Mouse (Mus musculus) midbrain, embryonic 10.5 days (tissue): Measurements from ENCODE around the gene C1rb. TPM values are rescaled to one million over a fixed set of nuclear protein-coding genes. Genes with fewer than 3 reads are reported as not detected.

Source experiments
- DNase-seq: peaks from one replicate; pipeline ENCODE4 v3.0.0-alpha.2; 2017; ENCODE audit warnings: low spot score
- H3K27ac ChIP-seq: fragments of 300-500 bp; sonication (generic); replicated peaks from 2 replicates; pipeline ENCODE4 v1.5.1; 2016; ENCODE audit warnings: mild to moderate bottlenecking
- H3K27me3 ChIP-seq: fragments of 300-500 bp; sonication (generic); 2 replicates; pipeline ENCODE4 v1.6.1; 2016; ENCODE audit warnings: low read depth, mild to moderate bottlenecking; ENCODE audit not compliant: poor library complexity, severe bottlenecking
- H3K36me3 ChIP-seq: fragments of 300-500 bp; sonication (generic); 2 replicates; pipeline ENCODE4 v1.6.1; 2016; ENCODE audit warnings: mild to moderate bottlenecking, moderate library complexity
- H3K4me1 ChIP-seq: fragments of 300-500 bp; sonication (generic); 2 replicates; pipeline ENCODE4 v1.6.1; 2016
- H3K4me3 ChIP-seq: fragments of 300-500 bp; sonication (generic); 2 replicates; pipeline ENCODE4 v1.5.1; 2016; ENCODE audit warnings: mild to moderate bottlenecking, moderate library complexity
- H3K9me3 ChIP-seq: fragments of 300-500 bp; sonication (generic); replicated peaks from 2 replicates; pipeline ENCODE4 v1.6.1; 2016; ENCODE audit warnings: mild to moderate bottlenecking
- WGBS: fragments of 180-500 bp; shearing (Covaris S2); methylation state at CpG from one replicate; pipeline ENCODE4 v1.1.7; 2016; 5-methylcytosine and 5-hydroxymethylcytosine counted together
- polyA plus RNA-seq: library from polyadenylated mRNA; unstranded; fragments of >200 nt; fragmentation: Nextera tagmentation; extraction: Ambion mirVana; gene quantifications from 2 replicates; pipeline ENCODE4 v1.2.1, GENCODE M21; 2016

Gene C1rb
- polyA plus RNA-seq, 1 experiment from 2014 or later = not detected

GRCm38 (mm10) chr6:124630763-124631162 lies 60.7 kb downstream of the C1rb start:
- Histone ChIP-seq H3K27ac (no peak overlapping the region), H3K4me1 (no peaks in the 10 kb centered on the region), H3K4me3 (no peak overlapping the region), H3K36me3 (no peaks in the 10 kb centered on the region), H3K27me3 (no peaks in the 10 kb centered on the region), H3K9me3 (no peaks in the 10 kb centered on the region)
- DNase-seq = no peak
- 76% methylated on average over 4 of the region's 4 CpGs for WGBS

Other genes starting within 250 kb of the C1rb start
- 42.6 and 48.8 TPM in 2 replicates for gene Pex5, start 155.2 kb upstream of the C1rb start, polyA plus RNA-seq
- gene Clstn3, start 105.5 kb upstream of the C1rb start, polyA plus RNA-seq = 8.4 and 15.2 TPM in 2 replicates
- gene C1rl, start 77.2 kb upstream of the C1rb start, polyA plus RNA-seq = 0.14 and 0.28 TPM in 2 replicates
- gene C1ra, start 57.9 kb upstream of the C1rb start, polyA plus RNA-seq = 0.06 and 0.12 TPM in 2 replicates
- 0.17 and 0.37 TPM in 2 replicates for gene C1s1, start 27.9 kb upstream of the C1rb start, polyA plus RNA-seq
- gene C1s2, start 65.8 kb downstream of the C1rb start, polyA plus RNA-seq = 0.11 TPM in 1 of 2 replicates, not detected in the other
- 35.8 and 38.7 TPM in 2 replicates for gene Lpcat3, start 92.7 kb downstream of the C1rb start, polyA plus RNA-seq
- 217 and 243 TPM in 2 replicates for gene Emg1, start 141.9 kb downstream of the C1rb start, polyA plus RNA-seq
- gene Phb2, start 142.0 kb downstream of the C1rb start, polyA plus RNA-seq = 401 and 471 TPM in 2 replicates
- gene Ptpn6, start 168.4 kb downstream of the C1rb start, polyA plus RNA-seq = 6.1 and 7.2 TPM in 2 replicates
- 445 and 490 TPM in 2 replicates for gene Grcc10, start 171.1 kb downstream of the C1rb start, polyA plus RNA-seq
- not detected in 2 replicates for gene Gm45234, start 185.7 kb downstream of the C1rb start, polyA plus RNA-seq
- gene Atn1, start 186.2 kb downstream of the C1rb start, polyA plus RNA-seq = 10.2 and 10.5 TPM in 2 replicates
- 4.6 and 6.5 TPM in 2 replicates for gene Eno2, start 199.4 kb downstream of the C1rb start, polyA plus RNA-seq
- 1.3 and 1.4 TPM in 2 replicates for gene Lrrc23, start 209.4 kb downstream of the C1rb start, polyA plus RNA-seq
- gene Spsb2, start 238.4 kb downstream of the C1rb start, polyA plus RNA-seq = 8.8 and 10.0 TPM in 2 replicates
- gene Tpi1, start 244.0 kb downstream of the C1rb start, polyA plus RNA-seq = 786 and 953 TPM in 2 replicates